ENCODE assay signal across 16 mouse cellular contexts in the genomic region with DNA sequence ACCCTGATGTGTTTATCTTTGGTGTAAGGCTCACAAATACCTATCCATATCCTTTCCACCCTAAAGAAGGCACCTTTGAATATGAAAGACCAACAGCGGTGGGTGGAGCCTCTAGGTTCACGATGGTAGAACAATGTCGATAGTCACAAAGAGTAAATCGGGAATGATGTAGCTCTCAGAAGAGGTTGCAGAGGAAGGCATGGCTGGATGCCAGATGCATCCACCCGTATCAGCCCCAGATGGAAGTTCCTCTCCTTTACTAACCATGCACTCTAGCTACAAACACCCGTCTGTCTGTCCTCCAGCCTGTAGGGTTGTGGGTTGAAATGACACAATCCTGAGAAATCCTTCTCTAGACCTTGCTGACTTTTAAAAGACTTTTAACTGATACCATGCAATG.
"Had no signal": no experiment of that assay in that cellular context is flagged by ENCODE, and none has a peak within 500 bp of the region (broad histone marks: within the 10 kb centered on the region; RNA-seq: fewer than 3 reads in every experiment).

No protein-coding gene starts in this region.

- H3K4me2 ChIP-seq: lung, embryonic 15.5 days; midbrain, embryonic 11.5 days; midbrain, embryonic 13.5 days; midbrain, embryonic 15.5 days; neural tube, embryonic 12.5 days; stomach, embryonic 15.5 days had no signal

- H3K9ac ChIP-seq: lung, embryonic 15.5 days; midbrain, embryonic 13.5 days; midbrain, embryonic 15.5 days; neural tube, embryonic 12.5 days; stomach, embryonic 15.5 days had no signal

- H3K27ac ChIP-seq: lung, embryonic 15.5 days; macrophage; midbrain, embryonic 13.5 days; midbrain, embryonic 15.5 days; neural tube, embryonic 12.5 days; stomach, embryonic 15.5 days; stomach, postnatal 0 days had no signal

- H3K9me3 ChIP-seq: lung, embryonic 15.5 days; midbrain, embryonic 13.5 days; midbrain, embryonic 15.5 days; neural tube, embryonic 12.5 days; stomach, embryonic 15.5 days had no signal

- DNase-seq: lung, postnatal 14 days; lung, postnatal 36 days; right cerebral cortex, postnatal 14 days; thymus, adult 2 months; thymus, postnatal 25 days; thymus, postnatal 4 days had no signal

- H3K36me3 ChIP-seq: lung, embryonic 15.5 days; midbrain, embryonic 13.5 days; midbrain, embryonic 15.5 days; neural tube, embryonic 12.5 days; stomach, embryonic 15.5 days had no signal

- ATAC-seq: lung, postnatal 0 days; midbrain, embryonic 13.5 days; midbrain, embryonic 15.5 days had no signal

- H3K27me3 ChIP-seq: lung, embryonic 15.5 days; midbrain, embryonic 15.5 days; neural tube, embryonic 12.5 days; stomach, embryonic 15.5 days had no signal

- H3K4me1 ChIP-seq: lung, embryonic 15.5 days; megakaryocyte, embryonic 14.5 days; stomach, embryonic 15.5 days had no signal

- H3K4me3 ChIP-seq: lung, embryonic 15.5 days; megakaryocyte, embryonic 14.5 days; midbrain, embryonic 13.5 days; midbrain, embryonic 15.5 days; neural tube, embryonic 12.5 days; stomach, embryonic 15.5 days had no signal
